Mouse (Mus musculus): ENCODE data around the gene Cdh11. TPM values are rescaled to one million over a fixed set of nuclear protein-coding genes. Genes with fewer than 3 reads are reported as not detected.

Gene Cdh11
- total and polyA plus RNA-seq, 3 experiments, result 0.07 TPM; not detected in 2

DNA sequence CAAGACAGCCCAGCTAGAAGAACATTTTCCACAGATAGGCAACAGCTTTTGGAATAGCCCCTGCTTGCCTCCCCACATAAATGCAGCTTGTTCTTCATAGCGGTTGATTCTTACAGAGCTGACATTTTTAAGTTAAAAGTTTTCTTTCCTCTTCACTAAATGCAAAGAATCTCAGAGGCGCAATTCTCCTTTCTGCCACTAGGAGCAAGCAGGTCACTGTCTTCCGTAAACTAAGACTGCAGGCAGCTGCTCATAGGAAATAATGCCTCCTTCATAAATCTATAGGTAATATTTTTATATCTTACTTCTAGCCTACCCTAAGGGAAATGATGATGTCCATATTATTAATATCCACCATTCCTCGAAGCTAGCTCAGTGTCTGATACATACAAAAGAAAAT is 4.9 kb upstream of the Cdh11 start:
- Histone ChIP-seq H3K4me1 (ENCODE audit: control insufficient read depth in 1 of 2, insufficient read depth in 2 of 2, low read length in 2 of 2) (no peaks in the 10 kb centered on the region), H3K79me2 (ENCODE audit: control insufficient read depth, insufficient read depth, low read length, poor library complexity) (no peaks in the 10 kb centered on the region), H3K9ac (ENCODE audit: control insufficient read depth, low read depth, low read length, poor library complexity, severe bottlenecking) (no peak overlapping the region), H3K36me3 (ENCODE audit: control insufficient read depth in 1 of 2, insufficient read depth in 2 of 2, low read length in 2 of 2) (no peaks in the 10 kb centered on the region), H3K4me3 (ENCODE audit: control insufficient read depth in 1 of 2, insufficient read depth in 1 of 2, low read depth in 2 of 2, low read length in 2 of 2) (no peak overlapping the region), H3K27me3 (ENCODE audit: control insufficient read depth in 1 of 2, insufficient read depth in 2 of 2, low read length in 2 of 2) (no peaks in the 10 kb centered on the region), H3K9me3 (replicated peaks; ENCODE audit: insufficient read depth, low read length) (no peaks in the 10 kb centered on the region), H3K27ac (ENCODE audit: control insufficient read depth, low read depth, low read length) (no peak overlapping the region)
- TF ChIP-seq SMC3 (IDR thresholded peaks at IDR 0.05; ENCODE audit: low read depth, low read length), result no peak
- TF ChIP-seq CTCF (IDR thresholded peaks at IDR 0.05 in 2 of 3, conservative IDR thresholded peaks at IDR 0.05 in 1 of 3; ENCODE audit: control insufficient read depth in 1 of 3, insufficient read depth in 1 of 3, low read depth in 2 of 3, low read length in 3 of 3, poor library complexity in 1 of 3, severe bottlenecking in 1 of 3), result peak in 2 of 3 experiments; percentile 23 to 31; a peak in 4 of 6 replicates
- no peak for TF ChIP-seq UBTF (IDR thresholded peaks at IDR 0.05; ENCODE audit: borderline replicate concordance, insufficient read depth, low read depth, low read length)
- no peak for TF ChIP-seq MAX (IDR thresholded peaks at IDR 0.05; ENCODE audit: low read length)
- TF ChIP-seq MEF2A (IDR thresholded peaks at IDR 0.05; ENCODE audit: extremely low read depth, insufficient replicate concordance, low read depth, low read length, poor library complexity, severe bottlenecking), result no peak
- TF ChIP-seq MYB (IDR thresholded peaks at IDR 0.05; ENCODE audit: low read depth, low read length), result no peak
- no peak for TF ChIP-seq GABPA (IDR thresholded peaks at IDR 0.05; ENCODE audit: low read depth, low read length)
- DNase-seq (ENCODE audit: low read depth, low spot score), result peak; percentile 21

- Histone ChIP-seq H3K9ac (ENCODE audit: control insufficient read depth, low read depth, low read length, poor library complexity, severe bottlenecking) (no peak overlapping the region), H3K4me3 (ENCODE audit: control insufficient read depth in 1 of 2, insufficient read depth in 1 of 2, low read depth in 2 of 2, low read length in 2 of 2) (no peak overlapping the region), H3K79me2 (ENCODE audit: control insufficient read depth, insufficient read depth, low read length, poor library complexity) (no peaks in the 10 kb centered on the region), H3K27me3 (ENCODE audit: control insufficient read depth in 1 of 2, insufficient read depth in 2 of 2, low read length in 2 of 2) (no peaks in the 10 kb centered on the region), H3K36me3 (ENCODE audit: control insufficient read depth in 1 of 2, insufficient read depth in 2 of 2, low read length in 2 of 2) (no peaks in the 10 kb centered on the region), H3K9me3 (replicated peaks; ENCODE audit: insufficient read depth, low read length) (no peaks in the 10 kb centered on the region), H3K27ac (ENCODE audit: control insufficient read depth, low read depth, low read length) (no peak overlapping the region), H3K4me1 (ENCODE audit: control insufficient read depth in 1 of 2, insufficient read depth in 2 of 2, low read length in 2 of 2) (no peaks in the 10 kb centered on the region)
- DNase-seq (ENCODE audit: low read depth, low spot score), result no peak
- TF ChIP-seq ETS1 (IDR thresholded peaks at IDR 0.05; ENCODE audit: low read depth, low read length), result no peak
- TF ChIP-seq HCFC1 (IDR thresholded peaks at IDR 0.05; ENCODE audit: low read depth, low read length), result no peak
- no peak for TF ChIP-seq GABPA (IDR thresholded peaks at IDR 0.05; ENCODE audit: low read depth, low read length)
- no peak for TF ChIP-seq CTCF (IDR thresholded peaks at IDR 0.05 in 2 of 3, conservative IDR thresholded peaks at IDR 0.05 in 1 of 3; ENCODE audit: control insufficient read depth in 1 of 3, insufficient read depth in 1 of 3, low read depth in 2 of 3, low read length in 3 of 3, poor library complexity in 1 of 3, severe bottlenecking in 1 of 3)
- TF ChIP-seq NELFE (IDR thresholded peaks at IDR 0.05; ENCODE audit: low read depth, low read length), result no peak
- TF ChIP-seq MAZ (IDR thresholded peaks at IDR 0.05; ENCODE audit: low read depth, low read length), result no peak
- no peak for TF ChIP-seq MEF2A (IDR thresholded peaks at IDR 0.05; ENCODE audit: extremely low read depth, insufficient replicate concordance, low read depth, low read length, poor library complexity, severe bottlenecking)
- TF ChIP-seq USF2 (IDR thresholded peaks at IDR 0.05; ENCODE audit: borderline replicate concordance in 1 of 2, insufficient read depth in 1 of 2, low read depth in 1 of 2, low read length in 2 of 2), result no peak
- TF ChIP-seq E2F4 (IDR thresholded peaks at IDR 0.05; ENCODE audit: borderline replicate concordance, low read depth, low read length), result no peak
- TF ChIP-seq POLR2A (IDR thresholded peaks at IDR 0.05; ENCODE audit: control insufficient read depth in 1 of 2, insufficient read depth in 1 of 2, low read depth in 1 of 2, low read length in 2 of 2, poor library complexity in 1 of 2), result no peak
- TF ChIP-seq TAL1 (IDR thresholded peaks at IDR 0.05; ENCODE audit: low read length), result no peak
- TF ChIP-seq SIN3A (IDR thresholded peaks at IDR 0.05; ENCODE audit: low read length), result no peak
- no peak for TF ChIP-seq MYC (IDR thresholded peaks at IDR 0.05; ENCODE audit: low read depth, low read length)
- no peak for TF ChIP-seq BHLHE40 (IDR thresholded peaks at IDR 0.05; ENCODE audit: borderline replicate concordance, low read depth, low read length)
- no peak for TF ChIP-seq KAT2A (conservative IDR thresholded peaks at IDR 0.05; ENCODE audit: low read depth, low read length)
- no peak for TF ChIP-seq NRF1 (IDR thresholded peaks at IDR 0.05; ENCODE audit: insufficient read depth, low read depth, low read length, poor library complexity, severe bottlenecking)
- no peak for TF ChIP-seq ELF1 (IDR thresholded peaks at IDR 0.05; ENCODE audit: low read depth, low read length)
Measured at GRCm38 (mm10) chr8:102786467-102787360, 1.3 kb upstream of the Cdh11 start.
